Mouse (Mus musculus): ENCODE data around the gene Grik4. TPM values are rescaled to one million over a fixed set of nuclear protein-coding genes. Genes with fewer than 3 reads are reported as not detected.

The Grik4 gene
- total RNA-seq, 4 experiments from 2014 or later, result not detected

- DNase-seq (ENCODE audit: low spot score), result no peak
Observed at GRCm38 (mm10) chr9:42578511-42578910, 365.8 kb downstream of the Grik4 start.

GRCm38 (mm10) chr9:42578106-42578505 is 366.2 kb downstream of the Grik4 start:
- DNase-seq (ENCODE audit: low spot score), result no peak

- no peak for DNase-seq (ENCODE audit: low spot score)
Observed at GRCm38 (mm10) chr9:42573616-42574350, 370.5 kb downstream of the Grik4 start.

- DNase-seq (ENCODE audit: low spot score), result peak; percentile 19
Observed at GRCm38 (mm10) chr9:42573180-42573579, 371.1 kb downstream of the Grik4 start.

GRCm38 (mm10) chr9:42565921-42566320 is 378.4 kb downstream of the Grik4 start:
- no peak for DNase-seq (ENCODE audit: low spot score)

- DNase-seq (ENCODE audit: low spot score), result no peak
Observed at GRCm38 (mm10) chr9:42555186-42555585, 389.1 kb downstream of the Grik4 start.

GRCm38 (mm10) chr9:42550116-42550515 is 394.2 kb downstream of the Grik4 start:
- peak; percentile 16 for DNase-seq (ENCODE audit: low spot score)

- no peak for DNase-seq (ENCODE audit: low spot score)
Observed at GRCm38 (mm10) chr9:42548981-42549380, 395.3 kb downstream of the Grik4 start.

- no peak for DNase-seq (ENCODE audit: low spot score)
Observed at GRCm38 (mm10) chr9:42544521-42544920, 399.8 kb downstream of the Grik4 start.

GRCm38 (mm10) chr9:42533491-42533890 is 410.8 kb downstream of the Grik4 start:
- no peak for DNase-seq (ENCODE audit: low spot score)

- no peak for DNase-seq (ENCODE audit: low spot score)
Observed at GRCm38 (mm10) chr9:42533041-42533440, 411.3 kb downstream of the Grik4 start.

- DNase-seq (ENCODE audit: low spot score), result no peak
Observed at GRCm38 (mm10) chr9:42531951-42532350, 412.3 kb downstream of the Grik4 start.

- DNase-seq (ENCODE audit: low spot score), result no peak
Observed at GRCm38 (mm10) chr9:42530221-42531152, 413.8 kb downstream of the Grik4 start.

GRCm38 (mm10) chr9:42520587-42521084 is 423.7 kb downstream of the Grik4 start:
- no peak for DNase-seq (ENCODE audit: low spot score)

- DNase-seq (ENCODE audit: low spot score), result no peak
Observed at GRCm38 (mm10) chr9:42518163-42518562, 426.1 kb downstream of the Grik4 start.

- DNase-seq (ENCODE audit: low spot score), result no peak
Observed at GRCm38 (mm10) chr9:42513159-42513558, 431.1 kb downstream of the Grik4 start.

GRCm38 (mm10) chr9:42512312-42512711 is 432.0 kb downstream of the Grik4 start:
- DNase-seq (ENCODE audit: low spot score), result no peak

GRCm38 (mm10) chr9:42508235-42508634 is 436.1 kb downstream of the Grik4 start:
- no peak for DNase-seq (ENCODE audit: low spot score)

- DNase-seq (ENCODE audit: low spot score), result no peak
Observed at GRCm38 (mm10) chr9:42507709-42508108, 436.6 kb downstream of the Grik4 start, which contains the start of gene Tbcel. Gene Tbcel (minus strand): TSS chr9:42507809.

GRCm38 (mm10) chr9:42507022-42507421 is 437.3 kb downstream of the Grik4 start:
- DNase-seq (ENCODE audit: low spot score), result no peak

GRCm38 (mm10) chr9:42504971-42505510 is 439.3 kb downstream of the Grik4 start:
- no peak for DNase-seq (ENCODE audit: low spot score)

- no peak for DNase-seq (ENCODE audit: low spot score)
Observed at GRCm38 (mm10) chr9:42504559-42504958, 439.7 kb downstream of the Grik4 start.

All from heart, adult 8-10 months (tissue).